Mouse (Mus musculus) bone marrow, adult 2 months (tissue): ENCODE results near the gene Six1.

Experiments used
- CTCF ChIP-seq: fragments of 200-500 bp; IDR thresholded peaks from 2 replicates; pipeline ENCODE4 v1.5.1; 2011; ENCODE audit warnings: low read length, control low read depth; ENCODE audit not compliant: control insufficient read depth, insufficient read depth
- POLR2A ChIP-seq: fragments of 200-500 bp; IDR thresholded peaks from 2 replicates; pipeline ENCODE4 v1.6.1; 2011; ENCODE audit warnings: low read depth, mild to moderate bottlenecking, control low read depth, low read length, borderline replicate concordance; ENCODE audit not compliant: control insufficient read depth

DNA sequence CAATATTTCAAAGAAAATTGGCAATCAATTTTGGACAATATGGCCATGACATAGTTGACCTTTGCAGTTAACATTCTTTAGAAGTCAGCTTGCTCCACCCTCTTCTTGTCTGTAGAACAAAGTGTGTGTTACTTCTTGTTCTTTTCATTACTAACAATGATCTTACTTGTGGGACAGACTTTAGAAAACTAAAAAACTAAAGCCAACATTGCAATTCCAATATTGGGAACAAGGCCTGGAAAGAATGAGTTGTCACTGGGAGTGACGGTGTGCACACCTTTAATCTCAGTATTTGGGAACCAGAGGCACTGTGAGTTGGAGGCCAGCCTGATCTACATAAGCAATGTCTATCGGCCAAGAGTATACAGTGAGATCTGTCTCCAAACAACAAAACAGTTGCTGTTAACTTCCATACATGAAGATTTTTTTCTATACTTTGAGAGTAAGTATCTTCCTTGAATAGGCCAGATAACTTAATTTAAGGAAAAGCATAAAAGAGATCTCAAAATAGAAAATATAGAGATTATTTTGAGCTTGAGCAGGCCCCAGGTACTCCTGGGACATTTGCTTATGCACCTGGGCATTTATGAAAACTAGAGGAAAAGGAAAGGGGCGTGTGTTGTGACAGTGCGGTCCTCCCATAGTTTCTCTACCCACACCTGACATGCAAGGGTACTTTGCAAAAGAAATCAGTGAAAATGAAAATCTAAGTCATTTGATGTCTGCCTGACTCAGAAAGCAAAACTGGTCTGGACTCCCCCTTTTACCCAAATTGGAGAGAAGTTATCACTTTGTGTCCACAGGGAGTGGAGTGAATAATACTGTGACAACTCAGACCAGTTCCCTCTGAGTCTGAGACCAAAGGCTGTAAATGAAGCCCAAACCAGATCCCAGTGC is 55.3 kb downstream of the Six1 start:
- TF ChIP-seq CTCF, result no peak
- TF ChIP-seq POLR2A, result no peak
